Mouse (Mus musculus) heart, postnatal 0 days (tissue): ENCODE measurements around the gene Kcnj10.

Source experiments
- CTCF ChIP-seq: IDR thresholded peaks from 2 replicates; pipeline ENCODE4 v1.5.1; 2016; ENCODE audit warnings: antibody characterized with exemption, control low read depth, low read depth
- EP300 ChIP-seq: IDR thresholded peaks from 2 replicates; pipeline ENCODE4 v1.6.1; 2016; ENCODE audit warnings: antibody characterized with exemption, low read depth

- no peak for TF ChIP-seq CTCF
- TF ChIP-seq EP300: no peak
Observed at GRCm38 (mm10) chr1:172344820-172345219, 3.8 kb downstream of the Kcnj10 start.
